Mouse (Mus musculus): ENCODE measurements around the gene Trim26.

GRCm38 (mm10) chr17:36828488-36828887, 8.4 kb upstream of the Trim26 start:
- no peak for TF ChIP-seq CTCF (IDR thresholded peaks at IDR 0.05; ENCODE audit: control insufficient read depth, insufficient read depth, low read length)
- TF ChIP-seq POLR2A (IDR thresholded peaks at IDR 0.05; ENCODE audit: borderline replicate concordance, control insufficient read depth, low read depth, low read length), result no peak
